Mouse (Mus musculus) bone marrow macrophage, adult 2 months (primary cell): ENCODE results near the gene Chrne.

Experiments used
- CTCF ChIP-seq: IDR thresholded peaks from 2 replicates; pipeline ENCODE4 v1.5.1; 2012; ENCODE audit warnings: low read depth, mild to moderate bottlenecking, low read length, moderate library complexity
- POLR2A ChIP-seq: IDR thresholded peaks from 2 replicates; pipeline ENCODE4 v1.6.1; 2012; ENCODE audit warnings: mild to moderate bottlenecking, low read depth, low read length, borderline replicate concordance

- TF ChIP-seq POLR2A (no peak), CTCF (no peak)
These were observed 7.9 kb upstream of the Chrne start for GRCm38 (mm10) chr11:70626877-70627276.
